Mouse (Mus musculus) heart, postnatal 36 days (tissue): ENCODE data around the gene Nktr. TPM values are rescaled to one million over a fixed set of nuclear protein-coding genes. Genes with fewer than 3 reads are reported as not detected.

Experiments used
- DNase-seq, 2 experiments: peaks; one replicate each; pipeline ENCODE4 v3.0.0; 2021 to 2022
- intact Hi-C: fragments of 180-260 bp; cut with DNase I; formaldehyde crosslinking; loops from one replicate; pipeline ENCODE4 v1.15.1; 2025
- total RNA-seq, 2 experiments: library from RNA; stranded (reverse); gene quantifications; 2 replicates each; pipeline ENCODE4 v1.2.3; 2021

Gene Nktr
- total RNA-seq, 2 experiments from 2014 or later: 33.0 to 33.7 TPM

- intact Hi-C loops: no loop called here
- peak; percentile 63 to 70 for DNase-seq
Measured at GRCm38 (mm10) chr9:121760271-121761090, 41.5 kb downstream of the Nktr start.

GRCm38 (mm10) chr9:121761091-121761665, 42.2 kb downstream of the Nktr start:
- intact Hi-C loops: no loop called here
- peak in 1 of 2 experiments; percentile 32 for DNase-seq

DNA sequence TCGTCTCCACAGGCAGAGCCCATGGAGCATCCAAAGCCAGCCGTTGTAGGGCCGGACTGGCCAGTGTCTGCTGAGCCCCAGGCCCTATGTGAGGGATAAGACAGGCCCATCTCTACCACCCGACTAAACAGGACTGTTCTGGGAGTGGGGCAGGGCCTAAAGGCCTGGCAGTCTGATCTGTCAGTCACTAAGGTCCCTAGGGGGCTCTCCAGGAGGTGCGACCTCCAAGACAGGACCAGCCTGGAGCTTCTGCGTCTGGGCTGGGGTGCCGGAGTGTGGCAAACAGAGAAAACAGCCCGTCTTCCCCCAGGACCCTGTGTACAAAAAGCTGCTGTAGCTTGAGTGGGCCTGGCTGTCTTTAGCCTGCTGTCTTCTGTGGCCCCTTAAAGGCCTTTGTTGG, 42.8 kb downstream of the Nktr start:
- intact Hi-C loops: no loop called here
- DNase-seq: no peak

GRCm38 (mm10) chr9:121762248-121762647, 43.3 kb downstream of the Nktr start:
- intact Hi-C loops: no loop called here

DNA sequence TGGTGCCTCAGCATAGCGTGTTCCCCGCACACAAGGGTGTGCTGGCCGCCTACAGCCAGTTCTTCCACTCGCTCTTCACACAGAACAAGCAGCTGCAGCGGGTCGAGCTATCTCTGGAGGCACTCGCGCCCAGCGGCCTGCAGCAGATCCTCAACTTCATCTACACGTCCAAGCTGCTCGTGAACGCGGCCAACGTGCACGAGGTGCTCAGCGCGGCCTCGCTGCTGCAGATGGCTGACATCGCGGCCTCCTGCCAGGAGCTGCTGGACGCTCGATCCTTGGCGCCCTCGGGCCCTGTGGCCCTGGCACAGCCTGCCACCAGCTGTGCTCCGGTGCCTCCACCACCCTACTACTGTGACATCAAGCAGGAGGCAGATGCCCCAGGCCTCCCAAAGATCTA, 43.8 kb downstream of the Nktr start:
- no peak for DNase-seq
- intact Hi-C loops: no loop called here

More at GRCm38 (mm10) chr9:121762248-121762647, 43.3 kb downstream of the Nktr start:
- DNase-seq: no peak

DNA sequence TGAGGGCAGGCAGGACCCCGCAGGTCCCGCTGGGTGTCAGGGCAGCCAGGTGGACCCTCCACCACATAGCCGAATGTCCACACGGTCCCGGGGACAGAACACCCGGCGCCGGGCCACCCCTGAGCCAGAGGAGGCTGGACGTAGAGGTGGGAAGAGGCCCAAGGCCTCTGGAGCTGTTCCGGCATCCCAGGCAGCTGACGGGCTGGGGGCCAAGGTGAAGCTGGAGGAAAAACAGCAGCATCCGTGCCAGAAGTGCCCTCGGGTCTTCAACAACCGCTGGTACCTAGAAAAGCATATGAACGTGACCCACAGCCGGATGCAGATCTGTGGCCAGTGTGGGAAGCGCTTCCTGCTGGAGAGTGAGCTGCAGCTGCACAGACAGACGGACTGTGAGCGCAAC, 44.7 kb downstream of the Nktr start:
- peak; percentile 61 to 64 for DNase-seq
- intact Hi-C loops: no loop called here

DNA sequence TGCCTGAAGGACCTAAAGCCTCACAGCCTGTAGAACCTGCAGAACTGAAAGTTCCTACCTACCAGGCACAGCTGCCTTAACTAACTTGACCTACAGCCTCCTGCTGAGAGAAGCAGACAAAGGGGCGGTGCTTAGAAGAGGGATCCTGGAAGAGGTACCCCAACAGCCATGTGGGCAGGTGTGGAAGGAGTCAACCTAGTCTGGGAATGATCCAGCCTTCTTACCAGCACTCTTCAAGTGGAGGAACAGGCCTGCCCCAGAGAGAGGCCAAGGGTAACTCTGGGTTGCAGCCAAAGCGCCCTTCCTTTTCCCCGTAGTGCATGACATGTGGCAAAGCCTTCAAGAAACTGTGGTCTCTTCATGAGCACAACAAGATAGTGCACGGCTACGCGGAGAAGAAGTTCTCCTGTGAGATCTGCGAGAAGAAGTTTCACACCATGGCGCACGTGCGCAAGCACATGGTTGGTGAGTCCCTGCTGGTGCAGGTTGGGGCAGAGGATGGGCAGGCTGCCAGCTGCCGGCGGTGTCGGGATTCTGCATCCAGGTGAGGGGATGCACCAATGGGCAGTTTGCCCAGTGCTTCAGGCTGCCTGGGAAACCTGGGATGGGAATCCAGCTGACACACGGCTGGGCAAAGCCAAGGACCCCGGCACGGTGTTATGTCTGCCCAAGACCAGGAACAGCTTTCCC, 46.3 kb downstream of the Nktr start:
- intact Hi-C loops: no loop called here
- no peak for DNase-seq

GRCm38 (mm10) chr9:121772412-121772811, 53.4 kb downstream of the Nktr start:
- DNase-seq: no peak
- intact Hi-C loops: no loop called here

- intact Hi-C loops: no loop called here
- no peak for DNase-seq
Measured at GRCm38 (mm10) chr9:121775951-121776350, 57.0 kb downstream of the Nktr start.

DNA sequence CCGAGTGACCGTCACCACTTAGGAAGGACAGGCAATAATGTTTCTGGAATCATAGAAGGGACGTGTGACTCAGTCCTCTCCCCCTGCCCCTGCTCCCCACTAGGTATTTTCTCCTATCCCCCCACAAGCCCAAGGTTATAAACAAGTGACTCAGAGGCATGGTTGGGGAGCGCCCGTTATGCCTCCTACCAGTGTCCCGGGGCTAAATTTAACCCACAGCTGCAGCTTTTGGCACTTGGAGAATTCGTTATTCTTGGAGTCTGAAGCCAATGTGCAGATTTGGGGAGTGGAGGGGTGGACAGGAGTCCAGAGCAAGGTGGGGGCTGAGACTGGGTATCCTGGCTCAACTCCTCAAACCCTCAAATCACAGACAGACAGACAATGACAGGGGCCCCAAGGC, 57.5 kb downstream of the Nktr start:
- DNase-seq: peak in 1 of 2 experiments; percentile 30
- intact Hi-C loops: no loop called here

GRCm38 (mm10) chr9:121777484-121778065, 58.6 kb downstream of the Nktr start, which contains the start of gene Klhl40:
TSS of gene Klhl40 (plus strand) at chr9:121777607.
- DNase-seq: peak in 1 of 2 experiments; percentile 28
- intact Hi-C loops: no loop called here

- intact Hi-C loops: no loop called here
- peak in 1 of 2 experiments; percentile 37 for DNase-seq
Measured at GRCm38 (mm10) chr9:121778066-121778624, 59.2 kb downstream of the Nktr start.

DNA sequence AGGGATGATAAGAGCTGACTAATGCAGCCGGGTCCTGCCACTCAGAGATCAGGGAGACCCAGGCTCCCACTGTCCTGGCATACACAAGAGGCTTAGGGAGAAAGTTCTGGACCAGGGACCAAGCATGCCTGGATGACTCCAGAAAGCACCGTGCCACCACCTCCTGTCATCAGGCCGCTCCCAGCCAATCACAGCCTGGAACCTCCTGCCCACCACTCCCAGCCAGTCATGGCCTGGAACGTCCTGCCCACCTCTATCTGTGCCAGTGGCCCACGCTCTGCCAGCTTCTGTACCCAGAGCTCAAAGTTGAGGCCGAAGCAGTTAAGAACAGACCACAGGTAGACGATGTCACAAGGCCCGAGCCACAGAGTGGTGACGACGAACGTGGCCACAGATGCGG, 65.8 kb downstream of the Nktr start:
- DNase-seq: no peak
- intact Hi-C loops: no loop called here

GRCm38 (mm10) chr9:121785261-121785660, 66.3 kb downstream of the Nktr start:
- intact Hi-C loops: no loop called here

DNA sequence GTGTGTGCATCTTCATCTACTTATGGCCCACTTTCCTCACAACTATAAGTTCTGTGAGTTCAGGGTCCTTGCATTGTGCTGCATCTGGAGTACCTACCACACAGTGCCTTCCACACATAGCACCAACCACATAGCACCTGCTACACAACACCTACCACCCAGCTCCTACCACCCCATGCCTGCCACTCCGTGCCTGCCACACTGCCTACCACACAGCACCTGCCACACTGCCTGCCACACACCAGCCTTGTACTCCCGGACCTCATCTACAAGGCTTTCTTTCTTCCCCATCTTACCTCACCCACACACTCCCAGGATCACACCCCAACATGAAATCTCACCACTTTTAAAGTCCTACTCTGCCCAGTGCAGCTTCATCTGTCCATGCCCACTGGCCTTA, 67.4 kb downstream of the Nktr start:
- DNase-seq: no peak
- intact Hi-C loops: no loop called here

More at GRCm38 (mm10) chr9:121785261-121785660, 66.3 kb downstream of the Nktr start:
- no peak for DNase-seq

DNA sequence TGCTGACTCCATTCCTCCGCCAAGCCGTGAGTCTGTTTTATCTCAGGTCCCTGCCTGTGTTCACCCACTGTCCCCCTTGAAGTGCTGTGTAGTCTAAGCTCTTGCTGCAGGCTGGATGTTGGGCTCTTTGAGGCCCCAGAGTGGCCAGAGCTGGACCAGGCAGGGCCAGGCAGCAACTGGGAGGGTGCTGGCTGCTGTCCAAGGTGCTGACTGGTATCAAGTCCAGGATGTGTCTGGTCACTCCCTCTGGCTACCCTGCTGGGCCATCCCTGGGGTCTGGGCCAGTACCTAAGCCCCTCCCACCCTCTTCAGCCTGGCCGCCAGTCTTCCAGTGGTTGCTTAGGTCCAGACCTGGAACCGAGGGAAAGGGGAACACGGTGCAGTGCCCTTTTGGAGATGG, 72.2 kb downstream of the Nktr start:
- intact Hi-C loops: no loop called here
- peak; percentile 72 to 78 for DNase-seq

DNA sequence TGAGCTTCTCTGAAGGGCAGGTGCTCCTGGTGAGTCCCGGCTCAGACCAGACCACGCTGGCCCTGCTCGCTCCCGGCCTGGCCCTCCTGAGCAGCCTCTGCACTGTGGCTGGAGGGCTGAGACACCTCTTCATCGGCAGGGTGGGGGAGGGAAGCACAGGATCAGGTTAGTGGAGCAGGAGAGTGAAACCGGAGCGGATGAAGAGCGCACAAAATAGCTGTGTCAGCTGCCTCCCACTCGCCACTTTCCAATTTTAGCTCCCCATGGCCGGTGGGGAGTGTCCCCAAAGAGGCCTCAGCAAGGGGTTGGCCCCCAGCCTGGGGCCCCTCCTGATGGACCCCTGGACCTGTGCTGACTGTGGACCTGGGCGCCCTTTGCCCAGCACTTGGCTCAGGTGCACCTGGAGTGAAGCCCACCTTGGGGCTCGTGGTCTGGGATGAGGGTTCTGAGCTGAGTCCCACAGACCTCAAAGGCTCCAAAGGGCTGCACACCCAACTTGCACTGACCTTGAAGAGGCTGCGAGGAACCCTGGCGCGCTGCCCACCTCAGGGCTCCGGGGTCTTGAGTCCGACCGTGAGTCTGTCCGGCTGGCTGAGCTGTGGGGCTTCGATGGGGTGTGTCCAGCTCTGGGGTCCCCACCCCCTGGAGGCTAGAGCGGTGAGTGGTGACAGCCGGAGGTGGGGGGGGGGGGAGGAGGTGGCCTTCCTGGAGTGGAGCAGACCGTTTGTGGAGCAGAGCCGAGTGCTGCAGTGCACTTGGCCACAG, 73.0 kb downstream of the Nktr start, which contains the start of gene Hhatl:
Gene Hhatl, minus strand, starts transcription at position 751 of the 765 bp plus-strand sequence.
- peak; percentile 31 to 50 for DNase-seq
- intact Hi-C loops: no loop called here

DNA sequence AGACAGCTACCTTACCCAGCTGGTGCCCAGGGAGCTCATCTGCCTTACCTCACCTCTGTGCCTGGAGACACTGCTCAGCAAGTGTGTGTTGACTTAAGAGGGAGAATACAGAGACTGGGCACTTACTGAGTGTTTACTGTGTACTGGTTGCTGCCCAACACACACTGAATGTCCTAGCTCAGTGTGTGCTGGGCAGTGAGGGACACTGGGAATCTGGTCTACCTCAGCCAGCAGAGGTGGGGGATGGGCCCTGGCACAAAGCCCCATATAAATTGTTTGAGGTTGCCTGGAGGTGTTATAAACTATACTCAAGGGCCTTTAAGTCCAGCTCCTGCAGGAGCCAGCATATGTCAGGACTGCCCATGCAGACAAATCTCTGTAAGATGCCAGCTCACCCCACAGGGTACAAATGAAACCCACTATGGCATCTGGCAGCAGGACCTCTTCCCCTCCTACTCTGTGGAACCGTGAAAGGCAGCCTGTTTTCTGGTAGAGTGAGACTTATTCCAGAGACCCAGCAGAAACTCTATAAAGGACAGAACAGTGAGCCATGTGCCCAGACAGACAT, 76.1 kb downstream of the Nktr start:
- intact Hi-C loops: no loop called here

DNA sequence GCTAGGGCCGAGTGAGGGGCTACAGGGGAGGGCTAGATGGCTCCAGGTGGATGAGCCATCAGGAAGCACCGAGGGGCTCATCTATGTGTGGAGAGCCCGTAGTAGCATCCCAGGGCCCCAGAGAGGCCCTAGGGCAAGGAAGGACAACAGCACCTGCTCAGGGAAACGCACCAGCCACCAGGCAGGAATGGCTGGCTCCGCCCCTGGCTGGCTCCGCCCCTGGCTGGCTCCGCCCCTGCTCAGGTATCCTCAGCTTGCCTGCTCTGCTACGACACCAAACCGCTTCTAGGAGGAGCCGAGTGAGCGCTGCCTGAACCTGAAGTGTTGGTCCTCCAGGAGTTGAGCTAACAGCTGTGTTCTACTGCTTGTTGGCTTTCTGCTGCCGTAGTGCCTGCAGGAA, 78.8 kb downstream of the Nktr start:
- intact Hi-C loops: no loop called here

More for the DNA sequence above, 76.1 kb downstream of the Nktr start:
- peak; percentile 62 for DNase-seq

More for the DNA sequence above, 78.8 kb downstream of the Nktr start:
- no peak for DNase-seq
